Mouse (Mus musculus) cerebellum, adult 18-20 months (tissue): Measurements from ENCODE around the gene Ceacam5.

Experiments
- DNase-seq, 2 experiments: peaks; one replicate each; pipeline ENCODE4 v3.0.0; 2021

Gene Ceacam5

DNA sequence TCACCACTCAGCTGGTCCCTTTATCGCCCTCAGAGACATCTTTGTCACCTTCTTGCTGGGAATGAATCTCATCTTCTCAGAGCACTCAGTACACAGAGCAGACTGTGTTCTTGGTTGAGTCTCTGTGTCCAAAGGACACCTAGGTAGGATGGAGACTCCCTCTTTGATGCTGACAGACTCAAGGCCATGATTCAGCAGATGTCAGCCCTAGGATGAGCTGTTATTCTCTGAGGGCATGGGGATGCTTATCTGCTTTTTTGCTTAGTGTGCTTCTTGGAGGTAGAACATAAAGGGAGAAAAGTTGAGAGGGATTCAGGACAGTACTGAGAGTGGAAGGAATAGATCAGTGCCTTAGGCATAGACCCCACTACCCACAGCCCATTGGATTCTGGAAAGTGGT lies at the start of gene Ceacam5:
Gene Ceacam5, plus strand, starts transcription at position 301 of the 400 bp plus-strand sequence.
- DNase-seq = no peak
